Mouse (Mus musculus) testis, adult 2 months (tissue): ENCODE results near the gene Tmem236.

ENCODE experiments used
- CTCF ChIP-seq: fragments of 200-500 bp; IDR thresholded peaks from 2 replicates; pipeline ENCODE4 v1.5.1; 2012; ENCODE audit warnings: low read depth, mild to moderate bottlenecking, inconsistent platforms, low read length, moderate library complexity; ENCODE audit not compliant: control insufficient read depth, insufficient read depth, insufficient replicate concordance
- POLR2A ChIP-seq: fragments of 200-500 bp; IDR thresholded peaks from 2 replicates; pipeline ENCODE4 v1.6.1; 2012; ENCODE audit warnings: low read depth, mild to moderate bottlenecking, inconsistent platforms, low read length, moderate library complexity; ENCODE audit not compliant: control insufficient read depth

DNA sequence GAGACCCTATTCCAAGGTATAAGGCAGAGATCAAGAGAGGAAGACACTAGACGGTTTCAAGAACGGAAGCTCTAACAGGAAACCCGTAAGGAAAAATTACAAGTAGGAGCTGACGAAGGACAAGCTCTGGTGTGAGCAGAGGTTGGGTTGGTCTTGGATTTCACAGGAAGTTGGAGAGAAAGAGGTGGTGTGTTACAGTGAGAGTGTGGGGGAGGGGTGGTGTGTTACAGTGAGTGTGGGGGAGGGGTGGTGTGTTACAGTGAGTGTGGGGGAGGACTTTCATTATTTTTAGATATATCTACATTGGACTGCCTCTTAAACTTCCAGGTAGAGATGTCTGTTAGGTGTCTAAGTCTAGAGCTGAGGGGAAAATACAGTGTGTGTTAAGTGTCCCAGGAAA is 16.4 kb downstream of the Tmem236 start:
- TF ChIP-seq POLR2A (no peak), CTCF (no peak)
